Mouse (Mus musculus) ES-Bruce4 (cell line): Measurements from ENCODE around the gene Cntn5.

Source experiments
- CTCF ChIP-seq: IDR thresholded peaks from one replicate; pipeline ENCODE4 v1.8.1; 2011; ENCODE audit warnings: low read depth, low read length
- POLR2A ChIP-seq: IDR thresholded peaks from one replicate; pipeline ENCODE4 v1.8.1; 2011; ENCODE audit warnings: low read length; ENCODE audit not compliant: insufficient read depth

GRCm38 (mm10) chr9:10109156-10109555 lies 795.4 kb downstream of the Cntn5 start:
- TF ChIP-seq POLR2A (no peak), CTCF (no peak)
